Mouse (Mus musculus) adrenal gland, postnatal 4 days (tissue): ENCODE measurements around the gene Cdh20. TPM values are rescaled to one million over a fixed set of nuclear protein-coding genes. Genes with fewer than 3 reads are reported as not detected.

Experiments used
- DNase-seq, 2 experiments: peaks; one replicate each; pipeline ENCODE4 v3.0.0; 2021 to 2022; ENCODE audit warnings: low spot score in 2 of 2, mixed read lengths in 2 of 2
- total RNA-seq, 2 experiments: library from RNA; stranded (reverse); gene quantifications; 2 replicates each; pipeline ENCODE4 v1.2.3; 2021

Cdh20 gene
- total RNA-seq, 2 experiments from 2014 or later, result 0.34 to 0.71 TPM

GRCm38 (mm10) chr1:105012616-105013015 lies 244.3 kb downstream of the Cdh20 start:
- no peak for DNase-seq

- no peak for DNase-seq
Observed at GRCm38 (mm10) chr1:105013291-105013690, 245.0 kb downstream of the Cdh20 start.

- no peak for DNase-seq
Observed at GRCm38 (mm10) chr1:105041668-105042067, 273.3 kb downstream of the Cdh20 start.
